Mouse (Mus musculus) midbrain, postnatal 0 days (tissue): Measurements from ENCODE around the gene Kcnip2. TPM values are rescaled to one million over a fixed set of nuclear protein-coding genes. Genes with fewer than 3 reads are reported as not detected.
A peak's percentile ranks its signal among the peaks of the same experiment; 100 is the strongest.

ENCODE experiments used
- ATAC-seq: fragments of 200-750 bp; cut with Nextera tagmentation; 2 replicates; pipeline ENCODE4 v1.8.0; 2017; ENCODE audit warnings: moderate number of reproducible peaks, mild to moderate bottlenecking, moderate TSS enrichment, moderate library complexity; ENCODE audit not compliant: low FRiP score
- DNase-seq: peaks from one replicate; pipeline ENCODE4 v3.0.0-alpha.2; 2015; ENCODE audit warnings: low spot score
- H3K27ac ChIP-seq: fragments of 300-500 bp; sonication (generic); 2 replicates; pipeline ENCODE4 v1.5.1; 2014; ENCODE audit warnings: low read depth, mild to moderate bottlenecking, low read length, mixed read lengths
- H3K27me3 ChIP-seq: fragments of 300-500 bp; sonication (generic); 2 replicates; pipeline ENCODE4 v1.6.1; 2014; ENCODE audit warnings: low read length, control low read depth, mixed read lengths; ENCODE audit not compliant: insufficient read depth
- H3K36me3 ChIP-seq: fragments of 300-500 bp; sonication (generic); 2 replicates; pipeline ENCODE4 v1.6.1; 2014; ENCODE audit warnings: low read length, control low read depth, mixed read lengths; ENCODE audit not compliant: insufficient read depth
- H3K4me1 ChIP-seq: fragments of 300-500 bp; sonication (generic); 2 replicates; pipeline ENCODE4 v1.6.1; 2014; ENCODE audit warnings: mild to moderate bottlenecking, control low read depth, antibody characterized with exemption, low read length, mixed read lengths; ENCODE audit not compliant: insufficient read depth
- H3K4me2 ChIP-seq: fragments of 300-500 bp; sonication (generic); 2 replicates; pipeline ENCODE4 v1.6.1; 2014; ENCODE audit warnings: low read depth, mild to moderate bottlenecking, low read length, mixed read lengths; ENCODE audit not compliant: poor library complexity, severe bottlenecking
- H3K4me3 ChIP-seq: fragments of 300-500 bp; sonication (generic); 2 replicates; pipeline ENCODE4 v1.5.1; 2014; ENCODE audit warnings: low read depth, mild to moderate bottlenecking, low read length, moderate library complexity
- H3K9ac ChIP-seq: fragments of 300-500 bp; sonication (generic); replicated peaks from 2 replicates; pipeline ENCODE4 v1.6.1; 2014; ENCODE audit warnings: mild to moderate bottlenecking, low read length, moderate library complexity, mixed read lengths; ENCODE audit not compliant: poor library complexity, severe bottlenecking
- H3K9me3 ChIP-seq: fragments of 300-500 bp; sonication (generic); 2 replicates; pipeline ENCODE4 v1.6.1; 2016; ENCODE audit warnings: low read length, control low read depth
- CTCF ChIP-seq: IDR thresholded peaks from 2 replicates; pipeline ENCODE4 v1.5.1; 2016; ENCODE audit warnings: antibody characterized with exemption, mild to moderate bottlenecking
- WGBS: fragments of 180-500 bp; shearing (Covaris S2); extraction: QIAGEN DNeasy Blood & Tissue Kit; methylation state at CpG from one replicate; pipeline ENCODE4 v1.1.7; 2014; 5-methylcytosine and 5-hydroxymethylcytosine counted together
- polyA plus RNA-seq: library from polyadenylated mRNA; unstranded; fragments of >200 nt; fragmentation: Nextera tagmentation; extraction: Ambion mirVana; gene quantifications from 2 replicates; pipeline ENCODE4 v1.2.1, GENCODE M21; 2015
- total RNA-seq: library from RNA; depleted of rRNA; stranded (reverse); fragments of >200 nt; gene quantifications from 2 replicates; pipeline ENCODE4 v1.2.3, GENCODE M21; 2014; rRNA removed

Gene Kcnip2
- total and polyA plus RNA-seq, 2 experiments from 2014 or later = 14.2 to 21.2 TPM

DNA sequence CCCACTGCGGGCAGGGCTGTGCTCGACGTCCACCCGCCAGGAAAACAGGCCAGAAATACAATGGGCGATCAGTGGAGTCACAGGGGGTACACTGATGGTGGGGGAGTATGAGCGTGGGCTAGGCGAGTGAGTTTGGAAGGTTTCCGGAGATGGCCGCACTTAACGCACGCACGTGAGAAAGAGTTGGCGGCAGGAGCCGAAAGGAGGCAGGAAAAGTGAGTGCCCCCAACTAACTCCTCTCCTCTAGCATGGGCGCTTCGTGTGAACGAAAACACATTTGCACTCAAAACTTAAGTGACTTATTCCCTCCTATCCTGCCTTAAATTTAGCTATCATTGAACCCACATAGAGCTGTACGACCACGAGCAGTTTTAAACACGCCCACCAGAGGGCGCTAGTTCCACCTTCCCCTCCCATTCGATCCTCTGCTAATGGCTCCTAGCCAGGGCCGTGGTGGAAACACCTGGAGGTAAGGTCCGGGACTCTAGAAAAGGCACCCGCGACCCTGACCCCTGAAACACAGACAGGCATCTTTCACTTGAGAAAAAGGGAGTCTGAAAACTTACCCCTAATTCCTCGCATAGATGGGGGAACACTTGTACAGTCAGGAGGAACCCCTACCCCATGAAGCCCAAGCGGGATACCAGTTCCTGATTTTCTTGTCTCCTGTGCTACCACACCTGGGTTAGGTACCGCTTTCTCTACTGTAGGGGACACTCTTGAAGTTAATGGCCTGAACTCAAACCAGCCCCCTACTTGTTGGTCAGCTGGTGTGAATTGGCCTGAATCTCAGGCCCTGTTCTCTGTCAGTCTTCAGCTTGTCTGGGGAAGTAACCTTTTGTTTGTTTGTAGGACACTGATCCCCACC is 69.5 kb downstream of the Kcnip2 start:
- Histone ChIP-seq H3K4me3 (no peak overlapping the region), H3K4me1 (0 out of 2 replicates have a peak, but pooled peaks cover 10% of the 10 kb centered on the region), H3K4me2 (no peak overlapping the region), H3K36me3 (peaks cover 4% of the 10 kb centered on the region), H3K9ac (no peak overlapping the region), H3K9me3 (no peaks in the 10 kb centered on the region), H3K27ac (no peak overlapping the region), H3K27me3 (peaks cover 43% of the 10 kb centered on the region)
- ATAC-seq = no peak
- peak; percentile 60 for DNase-seq
- WGBS = 14% methylated on average over 29 of the region's 29 CpGs
- peak; percentile 83 for TF ChIP-seq CTCF

DNA sequence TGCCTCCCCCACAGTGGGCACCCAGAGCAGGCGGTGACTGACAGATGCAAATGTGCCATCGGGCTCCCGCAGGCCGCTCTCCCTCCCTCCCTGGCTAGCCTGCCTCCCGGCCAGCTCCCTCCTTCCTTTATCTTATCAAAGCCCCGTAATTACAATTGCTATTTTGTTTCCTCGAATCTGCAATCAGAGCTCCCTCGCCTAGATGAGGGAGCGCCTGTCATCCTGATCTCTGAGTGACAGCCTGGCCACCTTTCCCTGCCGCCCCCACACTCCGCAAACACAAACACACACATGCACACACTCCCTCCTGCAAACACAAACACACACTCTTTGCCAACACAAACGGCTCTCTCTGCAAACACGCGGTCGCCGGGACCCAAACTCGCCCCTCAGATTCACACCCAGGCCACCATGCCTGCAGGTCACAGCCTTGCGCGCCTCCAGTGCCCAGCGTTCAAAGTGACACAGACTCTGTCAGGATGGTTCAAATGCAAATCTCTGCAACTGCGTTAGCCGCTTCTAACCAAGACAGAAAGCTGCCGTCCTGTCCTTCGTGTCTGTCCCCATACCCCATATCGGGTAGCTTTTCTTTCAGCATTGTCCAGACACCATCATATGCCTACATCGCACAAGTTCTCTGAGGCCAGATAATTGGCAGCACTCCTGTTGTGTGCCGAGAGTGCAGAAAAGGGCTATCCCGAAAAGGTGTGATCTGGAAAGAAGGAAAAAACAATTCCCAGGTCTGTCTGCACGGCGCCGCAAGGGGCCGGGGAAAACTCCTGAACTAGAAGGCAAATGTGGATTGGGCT is 70.3 kb downstream of the Kcnip2 start:
- Histone ChIP-seq H3K9ac (no peak overlapping the region), H3K4me1 (0 out of 2 replicates have a peak, but pooled peaks cover 10% of the 10 kb centered on the region), H3K9me3 (no peaks in the 10 kb centered on the region), H3K36me3 (no peaks in the 10 kb centered on the region), H3K27ac (no peak overlapping the region), H3K4me3 (no peak overlapping the region), H3K27me3 (peaks cover 51% of the 10 kb centered on the region), H3K4me2 (no peak overlapping the region)
- DNase-seq = no peak
- no peak for ATAC-seq
- WGBS = 6% methylated on average over 32 of the region's 32 CpGs
- no peak for TF ChIP-seq CTCF

DNA sequence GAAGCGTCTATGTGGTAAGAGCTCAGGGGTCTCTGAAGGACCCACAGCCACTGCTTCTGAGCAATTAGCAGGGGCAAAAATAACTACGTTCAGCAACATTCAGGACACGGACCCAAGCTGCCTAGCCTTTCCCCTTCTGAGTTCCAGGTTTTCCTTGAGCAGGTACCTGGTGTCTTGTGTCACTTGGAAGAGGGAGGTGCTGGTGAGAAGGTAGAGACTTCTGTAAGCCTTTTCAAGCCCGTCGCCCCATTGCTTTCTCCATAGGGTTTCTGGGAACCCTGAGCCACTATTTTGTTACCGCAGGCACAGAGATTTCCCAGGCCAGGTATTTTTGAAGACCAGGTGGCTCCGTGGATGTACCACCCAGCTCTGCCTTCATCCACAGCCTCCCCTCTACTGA is 72.2 kb downstream of the Kcnip2 start:
- TF ChIP-seq CTCF = no peak
- Histone ChIP-seq H3K4me1 (0 out of 2 replicates have a peak, but pooled peaks cover 7% of the 10 kb centered on the region), H3K4me3 (no peak overlapping the region), H3K36me3 (no peaks in the 10 kb centered on the region), H3K27me3 (peaks cover 68% of the 10 kb centered on the region), H3K27ac (no peak overlapping the region), H3K9ac (no peak overlapping the region), H3K4me2 (no peak overlapping the region), H3K9me3 (no peaks in the 10 kb centered on the region)
- ATAC-seq (no peak), DNase-seq (no peak)
- WGBS = 18% methylated on average over 7 of the region's 7 CpGs

- H3K36me3 ChIP-seq = no peaks in the 10 kb centered on the region
- H3K4me1 ChIP-seq = 0 out of 2 replicates have a peak, but pooled peaks cover 2% of the 10 kb centered on the region
- no peak overlapping the region for H3K9ac ChIP-seq
- peak overlapping the region; percentile 38 for H3K4me3 ChIP-seq
- H3K27ac ChIP-seq = no peak overlapping the region
- no peak for DNase-seq
- TF ChIP-seq CTCF = no peak
- no peak for ATAC-seq
- H3K4me2 ChIP-seq = peak overlapping the region; percentile 69
- peaks cover 73% of the 10 kb centered on the region for H3K27me3 ChIP-seq
- H3K9me3 ChIP-seq = no peaks in the 10 kb centered on the region
- WGBS = 2% methylated on average over 19 of the region's 44 CpGs
Measured at GRCm38 (mm10) chr19:45742984-45743575, 72.8 kb downstream of the Kcnip2 start.

DNA sequence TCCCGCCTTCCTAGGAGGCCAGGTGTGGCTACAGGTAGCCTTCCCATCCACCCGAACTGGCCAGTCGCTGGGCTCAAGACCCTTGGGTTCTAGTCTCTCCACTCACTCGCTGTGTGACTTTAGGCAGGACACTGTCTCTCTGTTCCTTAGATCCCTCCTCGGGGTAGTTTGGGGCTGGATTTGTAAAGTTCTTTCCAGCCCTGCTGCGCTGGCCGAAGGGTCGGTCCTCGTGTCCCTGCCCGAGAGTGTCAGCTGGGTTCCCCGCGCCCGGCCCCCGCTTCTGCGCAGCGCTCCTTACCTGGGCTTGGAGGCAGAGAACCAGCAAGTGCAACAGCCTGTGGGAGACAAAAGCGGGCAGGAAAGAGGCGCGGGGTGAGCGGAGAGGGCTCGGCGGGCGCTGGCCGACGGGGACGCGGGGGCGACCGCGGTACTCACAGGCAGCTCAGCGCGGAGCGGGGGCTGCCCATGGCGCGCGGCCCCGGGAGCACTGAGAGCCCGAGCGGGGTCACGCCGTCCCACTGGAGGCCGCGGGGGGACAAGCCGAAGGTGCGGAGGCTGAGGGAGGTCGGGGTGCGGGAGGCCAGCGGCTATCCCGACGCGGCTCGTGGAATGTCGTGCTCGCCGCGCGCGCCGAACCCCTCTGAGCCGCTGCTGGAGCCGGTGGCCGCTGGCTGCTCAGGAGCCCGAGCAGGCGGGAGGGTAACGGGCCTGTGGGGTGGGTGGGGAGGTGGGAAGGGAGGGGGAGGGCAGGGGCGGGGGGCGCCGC is 73.5 kb downstream of the Kcnip2 start, which contains the start of gene Fgf8:
Fgf8 (minus strand) TSS at position 698 of the 766 bp plus-strand sequence.
- H3K27me3 ChIP-seq = peaks cover 80% of the 10 kb centered on the region
- H3K9ac ChIP-seq = no peak within 1 kb of the TSS
- no peak for TF ChIP-seq CTCF

More for the DNA sequence above, 73.5 kb downstream of the Kcnip2 start, which contains the start of gene Fgf8:
- no peak for DNase-seq
- Histone ChIP-seq H3K4me2 (peak within 1 kb of the TSS; percentile 69), H3K36me3 (no peaks in the 10 kb centered on the region), H3K4me3 (peak within 1 kb of the TSS; percentile 38), H3K9me3 (no peaks in the 10 kb centered on the region), H3K27ac (no peak within 1 kb of the TSS), H3K4me1 (no peaks in the 10 kb centered on the region)
- under 1% methylated on average over 42 of the region's 68 CpGs for WGBS
- ATAC-seq = no peak

Other genes with a start within 250 kb of the Kcnip2 start
- gene Fbxw4, start 155.7 kb downstream of the Kcnip2 start, total RNA-seq = 30.9 and 41.8 TPM in 2 replicates
- gene Fbxw4, start 155.7 kb downstream of the Kcnip2 start, polyA plus RNA-seq = 5.6 and 6.0 TPM in 2 replicates
- 1.3 TPM in 1 of 2 replicates, not detected in the other for gene Fgf8, start 73.1 kb downstream of the Kcnip2 start, total RNA-seq
- gene Fgf8, start 73.1 kb downstream of the Kcnip2 start, polyA plus RNA-seq = not detected in 2 replicates
- 26.1 and 40.2 TPM in 2 replicates for gene Npm3, start 66.5 kb downstream of the Kcnip2 start, total RNA-seq
- 5.6 and 6.5 TPM in 2 replicates for gene Npm3, start 66.5 kb downstream of the Kcnip2 start, polyA plus RNA-seq
- gene Mgea5, start 32.2 kb downstream of the Kcnip2 start, total RNA-seq = 145 and 210 TPM in 2 replicates
- 55.9 and 78.2 TPM in 2 replicates for gene Mgea5, start 32.2 kb downstream of the Kcnip2 start, polyA plus RNA-seq
- 17.4 and 18.9 TPM in 2 replicates for gene Armh3, start 182.4 kb upstream of the Kcnip2 start, total RNA-seq
- 18.1 and 20.1 TPM in 2 replicates for gene Armh3, start 182.4 kb upstream of the Kcnip2 start, polyA plus RNA-seq
- 8.9 and 9.4 TPM in 2 replicates for gene Hps6, start 187.4 kb upstream of the Kcnip2 start, total RNA-seq
- 3.9 and 4.6 TPM in 2 replicates for gene Hps6, start 187.4 kb upstream of the Kcnip2 start, polyA plus RNA-seq
- gene Pprc1, start 228.8 kb upstream of the Kcnip2 start, total RNA-seq = 9.9 and 10.4 TPM in 2 replicates
- gene Pprc1, start 228.8 kb upstream of the Kcnip2 start, polyA plus RNA-seq = 8.8 and 9.8 TPM in 2 replicates
- gene Ldb1, start 229.2 kb upstream of the Kcnip2 start, total RNA-seq = 121 and 139 TPM in 2 replicates
- 83.7 and 84.5 TPM in 2 replicates for gene Ldb1, start 229.2 kb upstream of the Kcnip2 start, polyA plus RNA-seq